Mouse (Mus musculus): Measurements from ENCODE around the gene March1.
"Not testable (repeated sequence)": the region's sequence is repeated elsewhere in the genome, so short reads cannot be mapped to it uniquely, and the experiment has no call there.

The March1 gene

GRCm38 (mm10) chr8:66410080-66410615 lies 792.4 kb downstream of the March1 start:
- no peak for DNase-seq (ENCODE audit: low read depth, low spot score)

GRCm38 (mm10) chr8:66413101-66413500 lies 795.4 kb downstream of the March1 start:
- DNase-seq (ENCODE audit: low read depth, low spot score): no peak

GRCm38 (mm10) chr8:66415234-66415633 lies 797.5 kb downstream of the March1 start:
- DNase-seq (ENCODE audit: low read depth, low spot score): no peak

- not testable (repeated sequence) for DNase-seq (ENCODE audit: low read depth, low spot score)
These were observed 799.9 kb downstream of the March1 start for GRCm38 (mm10) chr8:66417591-66417990.

DNA sequence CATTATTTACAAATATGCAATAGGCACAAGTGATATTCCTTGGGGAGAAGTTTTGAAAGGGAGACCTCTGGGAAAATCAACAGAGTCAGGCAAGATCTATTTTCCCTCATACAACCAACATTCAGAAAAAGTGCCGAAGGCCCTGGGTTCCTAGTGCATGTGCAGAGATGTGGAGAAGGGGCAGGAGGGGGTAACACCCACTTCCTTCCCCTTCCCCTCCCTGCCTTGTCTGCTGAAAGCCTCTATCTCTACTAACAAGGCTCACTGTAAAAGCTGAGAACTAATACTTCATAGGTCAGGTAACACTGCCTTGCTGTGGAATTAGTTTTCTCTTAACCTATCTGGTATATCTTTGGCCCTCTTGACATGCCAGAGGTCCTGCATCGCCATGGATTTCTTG lies 812.9 kb downstream of the March1 start:
- no peak for DNase-seq (ENCODE audit: low read depth, low spot score)

GRCm38 (mm10) chr8:66433577-66433976 lies 815.9 kb downstream of the March1 start:
- no peak for DNase-seq (ENCODE audit: low read depth, low spot score)

- DNase-seq (ENCODE audit: low read depth, low spot score): no peak
These were observed 819.1 kb downstream of the March1 start for GRCm38 (mm10) chr8:66436804-66437203.

DNA sequence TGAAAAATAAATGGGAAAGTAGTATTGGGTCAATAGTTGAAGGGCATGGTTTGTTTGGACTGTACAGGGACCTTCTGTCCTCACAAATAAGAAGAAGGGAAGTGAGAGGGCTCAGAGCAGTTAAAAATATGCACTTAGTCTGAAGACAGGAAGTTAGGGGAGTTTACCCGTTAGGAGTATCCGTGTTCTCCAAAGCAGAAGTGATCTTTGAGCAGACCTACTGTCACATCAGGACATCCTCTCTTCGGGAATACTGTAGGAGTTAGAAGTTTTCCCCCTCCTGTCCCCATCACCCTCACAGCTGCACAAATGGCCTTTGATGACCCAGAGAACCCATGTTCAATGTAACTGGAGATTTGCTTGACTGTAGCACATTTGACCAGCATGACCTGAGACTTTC lies 820.2 kb downstream of the March1 start:
- DNase-seq (ENCODE audit: low read depth, low spot score): no peak

DNA sequence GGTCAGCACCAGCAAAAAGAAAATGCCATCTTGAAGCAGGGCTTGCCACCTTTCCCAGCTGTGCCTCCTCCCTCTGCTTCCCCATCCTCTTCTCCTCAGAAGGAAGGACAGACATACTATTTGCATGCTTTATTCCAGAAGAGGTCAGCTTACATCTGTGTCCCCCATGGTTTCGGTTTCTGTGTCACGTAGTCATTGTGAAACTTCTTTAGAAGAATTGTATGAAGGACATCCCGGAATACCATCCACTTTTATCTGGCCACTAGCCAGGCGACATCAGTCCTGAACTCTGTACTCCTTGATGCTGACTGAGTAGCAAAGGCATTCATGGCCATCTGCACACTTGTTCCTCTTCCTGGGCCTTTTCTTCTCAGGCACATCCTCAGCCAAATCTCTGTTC lies 820.8 kb downstream of the March1 start:
- DNase-seq (ENCODE audit: low read depth, low spot score): no peak

DNA sequence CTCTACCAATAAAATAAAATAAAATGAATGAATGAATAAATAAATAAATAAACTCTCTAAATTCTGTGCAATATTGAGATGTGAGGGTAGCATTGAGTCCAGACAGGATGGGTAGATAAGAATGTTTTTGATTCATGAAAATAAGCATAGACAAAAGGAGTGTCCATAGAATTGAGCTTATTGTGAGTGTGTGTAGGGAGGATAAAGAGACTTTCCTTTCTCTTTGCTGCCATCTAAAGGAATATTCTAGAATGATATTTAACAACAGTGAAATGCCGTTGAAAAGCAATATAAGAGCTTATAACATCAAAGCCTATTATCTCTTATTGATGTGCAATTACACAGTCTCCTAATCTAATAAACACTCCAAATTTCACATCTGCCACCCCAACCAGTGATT lies 823.4 kb downstream of the March1 start:
- DNase-seq (ENCODE audit: low read depth, low spot score): no peak

GRCm38 (mm10) chr8:66442778-66443177 lies 825.1 kb downstream of the March1 start:
- DNase-seq (ENCODE audit: low read depth, low spot score): peak; percentile 28

DNA sequence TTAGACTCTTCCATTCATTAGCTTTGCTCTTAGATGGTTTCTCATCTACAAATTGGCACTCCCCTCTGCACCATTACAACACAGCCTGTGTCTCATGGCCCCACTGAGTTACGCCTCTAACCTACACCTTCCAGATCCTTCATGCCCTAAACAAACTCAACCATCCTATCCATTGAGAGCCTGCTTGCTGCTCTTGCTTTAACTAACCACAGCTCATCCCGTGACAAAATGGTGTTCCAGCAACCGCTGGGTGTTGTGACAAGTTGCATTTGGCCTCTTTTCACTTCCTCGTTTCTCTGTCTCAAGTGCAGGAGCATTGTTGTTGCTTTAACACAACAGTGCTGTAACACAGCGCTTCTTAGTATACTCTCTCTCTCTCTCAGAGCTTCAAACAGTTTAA lies 826.4 kb downstream of the March1 start:
- no peak for DNase-seq (ENCODE audit: low read depth, low spot score)

DNA sequence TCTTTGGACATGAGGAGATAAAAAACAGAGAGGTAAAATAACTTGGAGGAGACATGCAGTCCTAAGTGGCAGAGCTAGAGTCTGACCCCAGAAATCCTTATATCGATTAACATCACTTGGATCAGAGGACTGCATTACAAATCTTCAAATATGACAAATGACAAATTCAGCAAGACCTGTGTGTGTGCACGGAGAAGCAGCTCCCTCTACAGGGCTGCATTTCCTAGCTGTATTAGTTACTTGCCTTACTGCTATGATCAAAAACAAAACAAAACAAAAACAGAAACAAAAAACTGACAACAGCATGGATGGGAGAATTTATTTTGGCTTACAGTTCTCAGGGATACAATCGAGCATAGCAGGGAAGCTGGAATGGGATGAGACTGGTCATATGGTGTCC lies 827.7 kb downstream of the March1 start:
- no peak for DNase-seq (ENCODE audit: low read depth, low spot score)

- peak; percentile 26 for DNase-seq (ENCODE audit: low read depth, low spot score)
These were observed 833.0 kb downstream of the March1 start for GRCm38 (mm10) chr8:66450691-66451090.

DNA sequence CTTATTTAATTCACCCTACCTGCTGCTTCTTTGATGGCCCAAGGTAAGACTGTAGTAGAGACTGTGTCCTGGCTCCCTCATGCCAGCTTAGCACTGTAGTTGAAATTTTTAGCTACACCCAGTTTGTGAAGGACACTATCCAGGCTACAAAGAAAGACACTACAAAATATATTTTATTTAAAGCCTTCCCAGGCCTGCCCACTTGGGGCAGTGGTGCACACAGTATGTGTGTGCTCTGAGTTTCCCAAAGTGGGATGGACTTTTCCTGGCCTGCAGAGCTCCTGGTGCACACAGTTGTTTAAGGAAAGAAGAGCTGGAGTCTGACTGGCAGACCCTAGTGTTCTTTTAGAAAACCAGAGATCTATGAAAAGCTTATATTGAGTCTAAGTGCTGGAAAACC lies 839.4 kb downstream of the March1 start:
- DNase-seq (ENCODE audit: low read depth, low spot score): peak; percentile 59

GRCm38 (mm10) chr8:66469821-66470220 lies 852.1 kb downstream of the March1 start:
- DNase-seq (ENCODE audit: low read depth, low spot score): no peak

GRCm38 (mm10) chr8:66476880-66477279 lies 859.2 kb downstream of the March1 start:
- DNase-seq (ENCODE audit: low read depth, low spot score): no peak

DNA sequence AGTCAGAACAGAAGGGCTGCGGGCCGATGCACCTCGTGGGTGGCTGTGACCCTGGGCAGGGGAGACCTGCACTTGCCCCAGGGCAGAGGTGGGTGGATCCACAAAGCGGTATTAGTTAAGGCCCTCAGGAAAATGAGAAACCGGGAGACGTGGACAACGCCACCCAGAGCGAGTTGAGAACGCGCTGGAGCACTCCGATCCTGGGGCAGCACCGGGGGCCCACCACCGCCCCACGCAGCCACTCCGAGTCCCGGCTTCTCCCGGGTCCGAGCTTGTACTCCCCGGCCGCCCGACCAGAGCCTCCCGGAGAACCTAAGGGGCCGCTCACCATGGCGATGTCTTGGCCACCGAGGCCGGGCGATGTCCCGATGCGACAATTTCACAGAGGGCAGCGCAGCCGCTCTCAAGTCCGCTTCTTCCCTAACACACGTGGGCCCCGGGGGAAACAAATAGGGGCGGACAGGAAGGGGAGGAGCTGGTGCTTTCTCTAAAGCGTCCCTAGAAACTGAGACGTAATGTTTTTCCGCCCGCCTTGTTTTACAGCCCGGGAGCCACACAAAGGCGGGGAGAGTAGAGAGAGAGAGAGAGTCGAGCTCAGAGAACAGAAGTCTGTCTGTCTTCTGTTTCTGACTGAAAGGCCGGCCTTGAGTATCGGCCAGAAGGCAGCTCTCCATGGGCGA lies 868.5 kb downstream of the March1 start, which contains the start of gene Tma16:
Gene Tma16 (minus strand): TSS at position 447 of the 680 bp plus-strand sequence.
- DNase-seq (ENCODE audit: low read depth, low spot score): peak; percentile 92

- peak; percentile 36 for DNase-seq (ENCODE audit: low read depth, low spot score)
These were observed 870.9 kb downstream of the March1 start for GRCm38 (mm10) chr8:66488556-66488955.

DNA sequence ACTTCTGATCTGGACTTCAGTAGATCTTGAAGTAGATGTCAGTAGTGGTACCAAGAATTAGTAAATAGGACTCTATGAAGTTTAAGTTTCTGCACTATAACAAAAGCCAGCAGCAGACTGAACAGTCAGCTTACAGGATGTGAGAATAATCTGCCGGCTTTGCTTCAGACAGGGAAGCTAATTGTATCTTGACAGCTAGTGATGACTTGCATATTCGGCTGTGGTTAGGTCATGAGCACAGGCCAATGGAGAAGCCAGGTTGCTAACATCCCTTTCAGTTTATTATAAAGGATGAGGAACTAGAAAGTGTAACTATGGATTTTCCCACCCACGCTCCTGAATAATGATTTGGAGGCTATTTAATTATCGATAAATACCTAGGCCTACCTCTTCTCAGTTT lies 872.9 kb downstream of the March1 start:
- DNase-seq (ENCODE audit: low read depth, low spot score): no peak

DNA sequence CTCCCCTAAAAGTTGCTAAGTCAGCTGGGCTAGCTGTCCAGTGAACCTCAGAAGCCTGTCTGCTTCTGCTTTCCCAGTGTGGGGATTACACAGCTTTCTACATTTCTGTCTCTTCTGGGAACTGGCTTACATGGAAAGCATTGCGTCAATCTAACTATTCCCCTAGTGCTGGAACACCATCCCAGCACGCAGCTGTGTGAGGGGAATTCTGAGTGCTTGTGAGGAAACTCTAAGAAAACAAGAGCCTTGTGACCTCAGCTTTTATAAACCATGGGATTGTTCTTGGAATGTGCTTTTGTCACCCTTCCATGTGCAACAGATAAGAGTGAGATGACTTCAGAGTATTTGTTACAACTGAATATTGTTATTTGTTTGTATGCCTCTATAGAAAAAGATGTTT lies 876.8 kb downstream of the March1 start:
- no peak for DNase-seq (ENCODE audit: low read depth, low spot score)

DNA sequence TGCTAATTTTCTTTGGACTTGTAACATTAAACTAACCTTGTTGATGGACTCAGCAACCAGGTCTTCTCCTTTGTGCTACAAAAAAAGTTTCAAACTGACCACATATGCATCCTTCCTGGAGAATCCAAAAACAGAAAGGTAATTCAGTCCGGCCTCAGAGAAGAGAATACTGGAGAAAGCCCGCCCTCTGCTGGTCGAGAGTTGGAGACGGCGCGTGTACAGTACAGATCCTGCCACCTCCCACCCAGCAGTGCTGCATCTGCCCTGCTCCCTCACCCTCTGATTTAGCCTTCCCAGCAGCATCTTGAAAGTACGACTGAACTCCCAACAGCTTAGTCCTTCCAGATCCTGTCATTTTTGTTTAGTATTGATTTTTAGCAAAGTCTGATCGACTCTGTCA lies 878.0 kb downstream of the March1 start:
- peak; percentile 74 for DNase-seq (ENCODE audit: low read depth, low spot score)

DNA sequence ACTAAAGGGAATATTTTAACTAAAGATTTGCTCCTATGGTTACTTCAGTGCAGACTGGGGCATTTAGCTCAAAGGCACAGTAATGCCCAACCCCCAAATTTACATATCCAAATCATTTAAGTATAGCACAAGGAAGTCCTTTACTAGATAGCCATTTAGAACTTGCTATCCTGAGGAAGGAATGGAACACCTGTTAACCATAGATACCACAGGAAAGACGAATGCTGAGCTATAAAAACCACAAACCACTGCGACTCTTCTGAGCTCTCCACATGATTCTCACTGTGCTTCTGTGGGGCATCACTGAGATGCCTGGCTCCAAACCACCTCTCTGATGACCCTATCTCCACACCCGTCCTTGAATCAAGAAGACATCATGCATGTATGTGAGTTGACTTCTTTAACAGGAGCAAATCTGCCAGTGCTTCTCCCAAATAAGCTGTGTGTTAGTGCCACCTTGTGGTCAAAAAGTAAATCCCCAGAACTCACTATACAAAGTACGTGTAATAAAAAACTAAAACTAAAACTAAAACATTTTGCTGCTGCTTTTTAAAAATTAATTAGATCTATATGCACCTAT lies 879.4 kb downstream of the March1 start:
- peak; percentile 63 for DNase-seq (ENCODE audit: low read depth, low spot score)

Data from ZHBTc4 (cell line).